Mouse (Mus musculus) kidney, embryonic 14.5 days (tissue): ENCODE measurements around the gene Yae1d1. TPM values are rescaled to one million over a fixed set of nuclear protein-coding genes. Genes with fewer than 3 reads are reported as not detected.
"Not testable (repeated sequence)": the region's sequence is repeated elsewhere in the genome, so short reads cannot be mapped to it uniquely, and the experiment has no call there.

ENCODE experiments used
- ATAC-seq: fragments of 200-750 bp; cut with Nextera tagmentation; 2 replicates; pipeline ENCODE4 v1.8.0; 2017; ENCODE audit warnings: moderate number of reproducible peaks, mild to moderate bottlenecking, moderate TSS enrichment, moderate library complexity; ENCODE audit not compliant: low FRiP score, low TSS enrichment
- H3K27ac ChIP-seq: fragments of 300-500 bp; sonication (generic); 2 replicates; pipeline ENCODE4 v1.5.1; 2014; ENCODE audit warnings: low read depth, mild to moderate bottlenecking, low read length, moderate library complexity, mixed read lengths
- H3K27me3 ChIP-seq: fragments of 300-500 bp; sonication (generic); 2 replicates; pipeline ENCODE4 v1.6.1; 2014; ENCODE audit warnings: mild to moderate bottlenecking, low read length; ENCODE audit not compliant: control insufficient read depth, insufficient read depth
- H3K36me3 ChIP-seq: fragments of 300-500 bp; sonication (generic); 2 replicates; pipeline ENCODE4 v1.6.1; 2014; ENCODE audit warnings: low read length, mixed read lengths; ENCODE audit not compliant: control insufficient read depth, insufficient read depth
- H3K4me1 ChIP-seq: fragments of 300-500 bp; sonication (generic); 2 replicates; pipeline ENCODE4 v1.6.1; 2014; ENCODE audit warnings: low read length, mixed read lengths; ENCODE audit not compliant: control insufficient read depth, insufficient read depth
- H3K4me2 ChIP-seq: fragments of 300-500 bp; sonication (generic); replicated peaks from 2 replicates; pipeline ENCODE4 v1.6.1; 2014; ENCODE audit warnings: low read depth, mild to moderate bottlenecking, low read length
- H3K4me3 ChIP-seq: fragments of 300-500 bp; sonication (generic); 2 replicates; pipeline ENCODE4 v1.5.1; 2014; ENCODE audit warnings: mild to moderate bottlenecking, low read length
- H3K9ac ChIP-seq: fragments of 300-500 bp; sonication (generic); 2 replicates; pipeline ENCODE4 v1.6.1; 2014; ENCODE audit warnings: low read depth, mild to moderate bottlenecking, low read length, moderate library complexity
- H3K9me3 ChIP-seq: fragments of 300-500 bp; sonication (generic); 2 replicates; pipeline ENCODE4 v1.6.1; 2016; ENCODE audit warnings: low read length; ENCODE audit not compliant: control insufficient read depth
- WGBS: fragments of 180-500 bp; shearing (Covaris S2); extraction: QIAGEN DNeasy Blood & Tissue Kit; methylation state at CpG from one replicate; pipeline ENCODE4 v1.1.7; 2014; 5-methylcytosine and 5-hydroxymethylcytosine counted together
- polyA plus RNA-seq: library from polyadenylated mRNA; unstranded; fragments of >200 nt; fragmentation: Nextera tagmentation; extraction: Ambion mirVana; gene quantifications from 2 replicates; pipeline ENCODE4 v1.2.1, GENCODE M21; 2014

Gene Yae1d1
- polyA plus RNA-seq, 1 experiment from 2014 or later, result 78.3 TPM

GRCm38 (mm10) chr13:17976854-17977739 lies 16.1 kb downstream of the Yae1d1 start:
- Histone ChIP-seq H3K4me3 (no peak overlapping the region), H3K4me1 (no peaks in the 10 kb centered on the region), H3K27ac (no peak overlapping the region), H3K9ac (no peak overlapping the region), H3K4me2 (no peak overlapping the region), H3K9me3 (no peaks in the 10 kb centered on the region; the same call in 1 of the 2 replicates), H3K27me3 (no peaks in the 10 kb centered on the region), H3K36me3 (no peaks in the 10 kb centered on the region)
- no peak for ATAC-seq
- WGBS, result 78% methylated on average over 8 of the region's 8 CpGs

- H3K4me1 ChIP-seq, result no peaks in the 10 kb centered on the region
- H3K4me2 ChIP-seq, result no peak overlapping the region
- no peak for ATAC-seq
- H3K9me3 ChIP-seq, result no peaks in the 10 kb centered on the region; the same call in 1 of the 2 replicates
- no peak overlapping the region for H3K9ac ChIP-seq
- no peaks in the 10 kb centered on the region for H3K36me3 ChIP-seq
- 23% methylated on average over 2 of the region's 2 CpGs for WGBS
- H3K4me3 ChIP-seq, result no peak overlapping the region
- H3K27me3 ChIP-seq, result no peaks in the 10 kb centered on the region
- H3K27ac ChIP-seq, result no peak overlapping the region
These were observed 17.3 kb downstream of the Yae1d1 start for GRCm38 (mm10) chr13:17975891-17976290.

GRCm38 (mm10) chr13:17975457-17975856 lies 17.7 kb downstream of the Yae1d1 start:
- H3K4me1 ChIP-seq, result no peaks in the 10 kb centered on the region
- H3K27me3 ChIP-seq, result no peaks in the 10 kb centered on the region
- no peak for ATAC-seq
- H3K9me3 ChIP-seq, result no peaks in the 10 kb centered on the region; the same call in 1 of the 2 replicates
- no peak overlapping the region for H3K4me3 ChIP-seq
- no peaks in the 10 kb centered on the region for H3K36me3 ChIP-seq
- WGBS, result 83% methylated on average over 1 of the region's 1 CpGs
- H3K27ac ChIP-seq, result no peak overlapping the region
- H3K4me2 ChIP-seq, result no peak overlapping the region
- H3K9ac ChIP-seq, result no peak overlapping the region

GRCm38 (mm10) chr13:17974734-17975133 lies 18.4 kb downstream of the Yae1d1 start:
- Histone ChIP-seq H3K9ac (no peak overlapping the region), H3K4me1 (no peaks in the 10 kb centered on the region), H3K27ac (no peak overlapping the region), H3K36me3 (no peaks in the 10 kb centered on the region), H3K4me3 (no peak overlapping the region), H3K27me3 (no peaks in the 10 kb centered on the region), H3K9me3 (no peaks in the 10 kb centered on the region; the same call in 1 of the 2 replicates), H3K4me2 (no peak overlapping the region)
- 94% methylated on average over 9 of the region's 9 CpGs for WGBS
- no peak for ATAC-seq

GRCm38 (mm10) chr13:17960613-17961012 lies 32.5 kb downstream of the Yae1d1 start:
- no peak overlapping the region for H3K9ac ChIP-seq
- H3K9me3 ChIP-seq, result no peaks in the 10 kb centered on the region
- H3K4me1 ChIP-seq, result no peaks in the 10 kb centered on the region
- H3K27ac ChIP-seq, result no peak overlapping the region
- no peak overlapping the region for H3K4me3 ChIP-seq
- H3K36me3 ChIP-seq, result no peaks in the 10 kb centered on the region
- 80% methylated on average over 7 of the region's 7 CpGs for WGBS
- ATAC-seq, result no peak
- no peak overlapping the region for H3K4me2 ChIP-seq
- H3K27me3 ChIP-seq, result no peaks in the 10 kb centered on the region

DNA sequence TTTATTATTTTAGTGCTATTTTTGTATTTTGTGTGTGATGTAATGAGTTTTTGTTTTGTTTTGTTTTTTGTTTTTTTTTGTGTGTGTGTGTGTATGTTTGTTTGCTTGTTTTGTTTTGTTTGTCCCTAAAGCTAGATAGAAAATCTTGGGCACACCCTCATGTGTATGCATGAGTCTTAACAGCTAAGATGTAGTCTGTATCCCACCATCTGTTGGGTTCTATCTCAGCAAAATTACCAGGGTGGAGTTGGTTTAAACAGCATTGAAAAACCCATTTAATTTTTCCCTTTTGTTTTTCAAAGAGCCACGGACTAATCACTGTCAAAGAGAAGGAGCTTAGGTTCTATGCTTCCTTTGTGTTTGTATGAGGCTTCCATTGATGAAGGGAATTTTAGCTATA lies 38.9 kb downstream of the Yae1d1 start:
- whole genome bisulfite sequencing, result 75% methylated on average over 1 of the region's 1 CpGs
- Histone ChIP-seq H3K4me3 (no peak overlapping the region), H3K4me1 (no peaks in the 10 kb centered on the region), H3K36me3 (no peaks in the 10 kb centered on the region), H3K27me3 (no peaks in the 10 kb centered on the region), H3K9me3 (no peaks in the 10 kb centered on the region), H3K4me2 (no peak overlapping the region), H3K9ac (no peak overlapping the region), H3K27ac (no peak overlapping the region)
- no peak for ATAC-seq

DNA sequence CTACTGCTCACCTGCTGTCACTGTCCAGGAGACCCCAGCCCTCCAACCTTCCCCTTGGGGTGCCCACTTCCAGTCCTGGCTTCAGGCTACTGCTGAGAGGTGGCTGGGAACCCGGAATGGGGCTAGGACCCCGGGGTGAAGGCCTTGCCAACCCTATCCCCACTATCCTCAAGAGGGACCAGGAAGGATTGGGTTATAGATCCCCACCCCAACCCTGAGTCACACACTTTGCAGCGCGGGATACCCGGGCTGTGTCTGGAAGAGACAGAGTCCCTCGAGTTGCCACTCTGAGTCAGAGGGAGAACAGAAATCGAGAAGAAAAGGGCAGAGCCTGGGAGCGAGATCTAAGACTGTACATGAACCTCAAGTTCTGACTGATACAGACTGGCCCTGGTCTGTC lies 42.6 kb downstream of the Yae1d1 start:
- not testable (repeated sequence) for H3K4me3 ChIP-seq, H3K4me2 ChIP-seq, H3K4me1 ChIP-seq, H3K27me3 ChIP-seq, H3K9ac ChIP-seq, H3K27ac ChIP-seq, ATAC-seq, H3K9me3 ChIP-seq, H3K36me3 ChIP-seq
- 93% methylated on average over 8 of the region's 8 CpGs for WGBS

- H3K27me3 ChIP-seq, result no peaks in the 10 kb centered on the region
- WGBS, result 76% methylated on average over 18 of the region's 18 CpGs
- H3K4me2 ChIP-seq, result no peak overlapping the region
- H3K27ac ChIP-seq, result no peak overlapping the region
- no peaks in the 10 kb centered on the region for H3K9me3 ChIP-seq
- H3K4me3 ChIP-seq, result no peak overlapping the region
- H3K9ac ChIP-seq, result no peak overlapping the region
- ATAC-seq, result no peak
- H3K4me1 ChIP-seq, result no peaks in the 10 kb centered on the region; the same call in 1 of the 2 replicates
- H3K36me3 ChIP-seq, result no peaks in the 10 kb centered on the region
These were observed 43.6 kb downstream of the Yae1d1 start for GRCm38 (mm10) chr13:17949555-17949954.

DNA sequence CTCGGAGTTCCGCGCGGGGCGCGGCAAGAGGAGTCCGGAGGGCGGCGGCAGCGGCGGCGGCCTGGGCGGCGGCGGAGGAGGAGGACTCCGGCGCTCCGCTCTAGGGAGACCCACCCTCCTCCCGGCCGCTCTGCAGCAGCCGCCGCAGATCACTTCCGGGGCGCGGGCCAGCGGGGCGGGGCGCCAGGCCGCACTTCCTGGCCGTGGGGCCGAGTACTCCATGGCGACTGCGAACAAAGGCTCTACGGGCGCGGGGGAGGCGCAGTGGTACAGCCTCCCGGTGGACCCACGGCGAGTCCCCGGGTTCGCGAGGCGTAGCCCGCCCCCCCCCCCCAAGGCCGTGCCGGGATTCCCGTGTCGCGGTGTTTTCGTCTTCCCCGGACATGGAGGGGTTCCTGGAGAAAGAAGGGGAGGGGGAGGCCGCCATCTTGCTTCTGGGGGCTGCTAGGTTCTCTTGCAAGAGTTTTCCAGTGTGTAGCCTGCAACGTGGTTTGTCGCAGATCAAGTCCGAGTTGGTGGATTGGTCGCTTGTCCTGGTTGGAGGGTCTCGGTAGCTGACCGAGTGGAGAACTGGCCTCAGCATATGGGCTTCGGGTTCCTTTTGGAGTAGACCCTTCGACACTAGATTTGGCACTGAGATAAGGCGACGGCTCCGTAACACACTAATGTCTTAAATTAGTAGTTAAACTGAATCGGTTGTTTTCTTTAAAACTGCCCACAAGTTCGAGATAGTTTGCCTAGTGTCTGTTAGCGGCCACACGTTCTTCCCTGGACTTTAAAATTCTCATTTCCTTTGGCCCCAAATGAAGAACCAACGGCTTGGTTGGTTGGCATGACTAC lies 48.9 kb downstream of the Yae1d1 start, which contains the start of gene Rala:
TSS of gene Rala (minus strand) at position 162 of the 840 bp plus-strand sequence.
- Histone ChIP-seq H3K4me2 (peak within 1 kb of the TSS; percentile 63), H3K9ac (peak within 1 kb of the TSS; percentile 92), H3K27ac (peak within 1 kb of the TSS; percentile 92), H3K27me3 (no peaks in the 10 kb centered on the region), H3K9me3 (no peaks in the 10 kb centered on the region), H3K4me3 (peak within 1 kb of the TSS; percentile 91), H3K4me1 (peaks cover 3% of the 10 kb centered on the region; the same call in 1 of the 2 replicates), H3K36me3 (no peaks in the 10 kb centered on the region)
- ATAC-seq, result peak; percentile 100
- WGBS, result 9% methylated on average over 57 of the region's 69 CpGs
